In genomic region chr7:109218130-109218976, GRCm38 (mm10) we compare ENCODE assay signal across 8 mouse cellular contexts. TPM values are rescaled to one million over a fixed set of nuclear protein-coding genes. Genes with fewer than 3 reads are reported as not detected.
DNase-seq lines count a peak whose midpoint lies in the region; ATAC-seq and TF ChIP-seq lines count a peak whose summit lies in the region.

No protein-coding gene starts in this region.

- 0 out of 2 replicates have a peak, but pooled peaks cover 13% of the 10 kb centered on the region for H3K27me3 ChIP-seq in forebrain, embryonic 14.5 days (replicated peaks; ENCODE audit: control insufficient read depth, insufficient read depth, low read length)
- H3K27me3 ChIP-seq in lung, postnatal 0 days (replicated peaks; ENCODE audit: insufficient read depth, low read length) = no peaks in the 10 kb centered on the region

- no peak overlapping the region for H3K27ac ChIP-seq in forebrain, embryonic 14.5 days (ENCODE audit: low read depth, low read length)
- H3K27ac ChIP-seq in lung, postnatal 0 days (ENCODE audit: low read length) = no peak overlapping the region

- H3K9me3 ChIP-seq in forebrain, embryonic 14.5 days (replicated peaks; ENCODE audit: control insufficient read depth, low read length) = no peaks in the 10 kb centered on the region
- H3K9me3 ChIP-seq in lung, postnatal 0 days (ENCODE audit: low read length) = no peaks in the 10 kb centered on the region

- DNase-seq in Muller cell, postnatal 12 days (ENCODE audit: inconsistent ontology term) = peak; percentile 89
- DNase-seq in cerebellum, adult 11 months = peak; percentile 73
- DNase-seq in forebrain, embryonic 14.5 days (ENCODE audit: low spot score) = peak; percentile 85
- DNase-seq in heart, postnatal 4 days = peak; percentile 81
- peak; percentile 60 to 82 for DNase-seq in layer of hippocampus, adult 18-20 months (ENCODE audit: low spot score in 2 of 2)
- peak; percentile 81 for DNase-seq in lung, postnatal 0 days (ENCODE audit: low spot score)
- DNase-seq in right cerebral cortex, adult 2 months (ENCODE audit: low spot score in 2 of 2) = peak; percentile 82 to 85
- DNase-seq in urinary bladder, postnatal 25 days (ENCODE audit: low spot score) = peak; percentile 81

- WGBS in forebrain, embryonic 14.5 days = 73% methylated on average over 2 of the region's 2 CpGs
- 89% methylated on average over 2 of the region's 2 CpGs for WGBS in lung, postnatal 0 days

- H3K4me2 ChIP-seq in forebrain, embryonic 14.5 days (ENCODE audit: low read length) = no peak overlapping the region
- H3K4me2 ChIP-seq in lung, postnatal 0 days (replicated peaks; ENCODE audit: low read depth, low read length) = no peak overlapping the region

- no peak overlapping the region for H3K9ac ChIP-seq in forebrain, embryonic 14.5 days (ENCODE audit: low read length)
- H3K9ac ChIP-seq in lung, postnatal 0 days (replicated peaks; ENCODE audit: low read depth) = no peak overlapping the region

- peaks cover 3% of the 10 kb centered on the region; the same call in 1 of the 2 replicates for H3K4me1 ChIP-seq in forebrain, embryonic 14.5 days (ENCODE audit: control insufficient read depth, insufficient read depth, low read length)
- H3K4me1 ChIP-seq in lung, postnatal 0 days (ENCODE audit: insufficient read depth, low read depth, low read length) = no peaks in the 10 kb centered on the region

- no peaks in the 10 kb centered on the region for H3K36me3 ChIP-seq in forebrain, embryonic 14.5 days (ENCODE audit: control insufficient read depth, insufficient read depth, low read length)
- no peaks in the 10 kb centered on the region for H3K36me3 ChIP-seq in lung, postnatal 0 days (ENCODE audit: insufficient read depth, low read length)

- peak; percentile 87 for TF ChIP-seq CTCF in lung, postnatal 0 days (IDR thresholded peaks at IDR 0.05)

- peak; percentile 84 for ATAC-seq in forebrain, embryonic 14.5 days
- peak; percentile 41; the same call in 1 of the 2 replicates for ATAC-seq in lung, postnatal 0 days

- no peak for TF ChIP-seq EP300 in lung, postnatal 0 days (IDR thresholded peaks at IDR 0.05)

- H3K4me3 ChIP-seq in forebrain, embryonic 14.5 days (ENCODE audit: low read depth, low read length) = no peak overlapping the region
- no peak overlapping the region for H3K4me3 ChIP-seq in lung, postnatal 0 days (ENCODE audit: low read depth, low read length)

RNA-seq across cellular contexts. Expression of gene Lmo1, which starts 43.3 kb away (rescaled TPM):
- 72.2 and 72.5 TPM in 2 replicates for polyA plus RNA-seq in forebrain, embryonic 14.5 days (2014; fragmentation: Nextera tagmentation; extraction: Ambion mirVana)
- 1 to 10 TPM; 1.4 TPM for total RNA-seq in heart, postnatal 4 days (2021)
- total RNA-seq in layer of hippocampus, adult 18-20 months (2021) = 10 to 100 TPM; 65.6 to 72.7 TPM
- 10.0 and 10.3 TPM in 2 replicates for polyA plus RNA-seq in lung, postnatal 0 days (2015; fragmentation: Nextera tagmentation; extraction: Ambion mirVana)

Comparison
In these comparisons a context has a peak if more than half of its experiments do, and no peak if none do; other contexts are left out.
1. RNA of gene Lmo1, which starts 43.3 kb away (total RNA-seq): 65.6 to 72.7 TPM in layer of hippocampus, adult 18-20 months; 1.4 TPM in heart, postnatal 4 days; every median in the first group is over 10 times any median in the second.
2. Peak in every context shown above with its lines, with median percentiles within 50 percentile points of each other: DNase-seq.